Mouse (Mus musculus): ENCODE data around the gene Kcnk4.
"Not testable (repeated sequence)": the region's sequence is repeated elsewhere in the genome, so short reads cannot be mapped to it uniquely, and the experiment has no call there.

Gene Kcnk4

DNA sequence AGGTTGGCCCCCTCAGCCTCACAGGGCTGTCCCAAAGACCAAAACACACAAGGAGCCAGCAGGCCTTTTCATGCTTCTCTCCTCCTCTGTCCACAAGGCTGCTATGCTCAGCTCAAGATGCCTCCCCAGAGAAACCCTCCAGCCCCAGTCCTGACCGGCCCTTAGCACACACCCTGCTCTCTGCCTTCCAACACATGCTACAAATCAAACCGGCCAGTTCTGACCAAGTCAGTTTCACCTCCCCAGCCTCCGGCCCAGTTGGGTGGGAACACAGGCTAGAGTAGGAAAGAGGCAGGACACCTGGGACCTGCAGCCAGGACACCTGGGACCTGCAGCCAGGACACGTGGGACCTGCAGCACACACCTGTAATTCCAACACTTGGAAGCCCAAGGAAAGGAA lies 17.8 kb downstream of the Kcnk4 start:
- no peak for DNase-seq (ENCODE audit: low read depth, low spot score)

DNA sequence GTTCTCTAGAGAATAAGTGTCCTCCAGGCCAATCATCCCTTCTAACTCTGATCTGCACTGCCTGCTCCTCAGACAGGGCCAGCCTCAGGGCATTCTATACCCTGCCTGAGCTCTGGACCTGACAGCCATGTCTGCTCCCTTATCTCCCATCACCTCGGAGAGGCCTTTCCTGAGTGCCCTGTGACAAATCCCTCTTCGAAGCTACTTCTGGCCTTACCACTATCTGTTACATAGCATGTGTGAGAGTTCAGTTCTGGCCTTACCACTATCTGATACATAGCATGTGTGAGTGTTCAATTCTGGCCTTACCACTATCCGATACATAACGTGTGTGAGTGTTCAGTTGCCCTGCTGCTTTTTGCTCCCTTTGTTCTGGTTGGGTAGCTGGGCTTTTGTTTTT lies 19.0 kb downstream of the Kcnk4 start:
- DNase-seq (ENCODE audit: low read depth, low spot score): no peak

DNA sequence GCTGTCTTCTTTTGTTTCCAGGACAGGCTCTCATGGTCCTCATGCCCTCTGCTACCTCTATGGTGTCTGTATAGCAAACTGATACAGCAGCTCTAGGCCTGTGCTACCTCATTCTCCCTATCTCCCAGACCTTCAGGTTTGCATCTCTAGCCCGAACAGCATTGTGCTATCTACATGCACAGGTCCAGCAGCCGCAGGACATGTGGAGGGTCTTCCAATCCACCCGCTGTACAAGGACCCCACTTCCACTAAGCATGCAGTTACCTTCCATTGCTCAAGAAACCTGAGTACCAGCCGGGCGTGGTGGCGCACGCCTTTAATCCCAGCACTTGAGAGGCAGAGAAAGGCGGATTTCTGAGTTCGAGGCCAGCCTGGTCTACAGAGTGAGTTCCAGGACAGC lies 19.8 kb downstream of the Kcnk4 start:
- no peak for DNase-seq (ENCODE audit: low read depth, low spot score)

DNA sequence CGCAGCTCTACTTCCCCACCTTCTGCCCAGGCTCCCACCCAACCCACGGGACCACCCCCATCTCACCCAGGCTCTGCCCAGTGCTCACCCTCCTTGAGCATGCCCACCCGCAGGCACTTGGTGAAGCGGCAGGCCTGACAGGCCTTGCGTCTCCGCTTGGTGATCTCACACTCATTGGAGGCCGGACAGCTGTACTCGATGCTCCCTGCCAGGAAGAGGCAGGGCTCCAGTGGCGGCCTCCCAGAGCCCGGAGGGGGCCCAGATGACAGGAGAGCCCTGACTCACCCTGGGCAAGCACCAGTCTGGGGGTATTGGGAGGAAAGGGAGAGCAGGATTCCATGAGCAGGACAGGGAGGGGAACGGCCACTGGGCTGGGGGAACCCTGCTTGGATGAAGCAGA lies 20.3 kb downstream of the Kcnk4 start:
- no peak for DNase-seq (ENCODE audit: low read depth, low spot score)

DNA sequence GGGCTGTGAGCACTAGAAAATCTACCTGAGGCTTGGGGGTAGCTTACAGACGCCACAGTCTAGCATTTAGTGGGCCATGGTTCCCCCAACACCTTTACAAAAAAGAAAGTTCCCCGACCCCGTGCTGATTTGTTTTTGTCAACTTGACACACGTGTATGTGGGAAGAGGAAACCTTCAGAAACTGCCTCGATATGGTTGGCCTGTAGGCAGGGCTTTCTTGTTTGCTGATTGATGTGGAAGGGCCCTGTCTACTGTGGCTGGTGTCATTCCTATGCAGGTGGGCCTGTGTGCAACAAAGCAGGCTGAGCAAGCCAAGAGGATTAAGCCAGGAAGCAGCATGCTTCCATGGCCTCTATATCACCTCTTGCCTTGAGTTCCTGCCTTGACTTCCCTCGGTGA lies 21.3 kb downstream of the Kcnk4 start:
- no peak for DNase-seq (ENCODE audit: low read depth, low spot score)

DNA sequence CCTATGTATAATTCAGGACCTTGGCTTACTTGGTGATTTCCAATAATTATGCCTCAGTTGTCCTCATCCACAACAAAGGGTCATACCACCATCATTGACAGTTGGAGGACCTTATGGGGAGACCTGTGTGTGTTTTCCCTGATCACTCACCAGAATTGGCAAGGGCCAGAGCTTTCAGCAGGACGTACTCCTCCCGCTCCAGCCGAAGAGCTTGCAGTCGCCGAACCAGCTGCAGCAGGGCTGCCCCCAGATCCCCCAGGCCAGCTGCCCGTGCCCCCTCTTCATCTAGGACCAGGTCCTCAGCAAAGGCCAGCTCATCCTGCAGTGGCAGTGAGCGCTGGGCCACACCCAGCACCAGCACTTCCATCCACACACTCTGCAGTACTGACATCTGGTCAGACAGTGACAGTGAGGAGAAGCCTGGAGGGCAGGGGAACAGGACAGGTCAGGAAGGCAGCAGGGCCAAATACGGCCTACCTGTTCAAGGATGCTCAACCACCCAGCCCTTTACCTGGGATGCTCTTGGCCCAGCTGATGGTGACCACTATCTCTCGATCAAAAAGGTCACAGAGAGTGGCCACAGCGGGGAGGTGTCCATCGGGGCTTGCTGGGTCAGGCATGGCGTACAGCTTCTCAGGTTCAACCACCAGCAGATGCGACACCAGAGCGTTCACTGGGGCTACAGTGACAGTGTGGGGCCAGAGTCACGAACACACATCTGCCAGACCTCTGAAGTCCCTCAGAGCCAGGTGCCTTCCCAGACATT lies 21.9 kb downstream of the Kcnk4 start:
- no peak for DNase-seq (ENCODE audit: low read depth, low spot score)

DNA sequence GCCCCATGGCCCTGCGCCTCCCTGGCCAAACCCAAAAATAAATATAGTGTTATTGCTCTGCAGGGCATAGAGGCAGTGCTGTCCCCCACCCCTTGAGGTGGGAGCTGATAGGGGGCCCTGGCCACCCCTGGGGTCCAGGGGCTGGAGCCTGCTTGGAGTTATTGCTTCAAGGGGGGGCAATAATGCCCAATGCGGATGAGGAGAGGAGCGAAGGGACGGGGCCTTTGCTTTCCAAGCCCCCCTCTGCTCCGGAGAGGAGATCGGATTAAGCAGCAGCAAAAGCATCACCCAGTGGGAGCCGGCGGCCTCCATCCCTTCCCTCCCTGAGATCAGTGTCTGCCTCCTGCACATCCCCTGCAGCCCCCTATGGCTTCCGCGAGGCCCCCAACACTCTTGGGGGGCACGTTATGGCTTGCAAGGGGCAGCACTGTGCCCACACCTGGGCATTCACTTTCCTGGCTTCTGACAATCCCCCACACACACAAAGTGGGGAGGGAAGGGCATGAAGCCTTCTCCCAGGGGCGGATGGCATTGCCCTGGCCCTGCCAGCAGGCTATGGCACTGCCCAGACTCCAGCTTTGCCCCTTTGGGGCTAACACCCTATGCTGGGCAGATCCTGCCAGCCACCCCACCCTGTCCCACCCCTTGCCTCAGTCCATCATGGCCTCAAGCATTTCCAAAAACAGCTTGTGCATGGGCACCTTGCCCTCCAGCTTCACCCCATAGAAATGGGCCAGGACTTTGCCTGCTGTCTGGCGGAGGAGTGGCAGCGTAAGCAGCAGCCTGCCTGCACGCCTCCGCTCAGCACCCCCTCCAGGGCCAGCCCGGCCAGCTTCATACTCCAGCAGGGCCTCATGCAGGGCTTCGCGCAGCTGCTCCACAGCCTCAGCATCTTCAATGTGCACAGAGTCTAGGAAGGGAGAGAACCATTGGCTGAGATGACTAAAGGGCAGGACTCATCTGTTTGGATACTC lies 22.9 kb downstream of the Kcnk4 start:
- DNase-seq (ENCODE audit: low read depth, low spot score): no peak

DNA sequence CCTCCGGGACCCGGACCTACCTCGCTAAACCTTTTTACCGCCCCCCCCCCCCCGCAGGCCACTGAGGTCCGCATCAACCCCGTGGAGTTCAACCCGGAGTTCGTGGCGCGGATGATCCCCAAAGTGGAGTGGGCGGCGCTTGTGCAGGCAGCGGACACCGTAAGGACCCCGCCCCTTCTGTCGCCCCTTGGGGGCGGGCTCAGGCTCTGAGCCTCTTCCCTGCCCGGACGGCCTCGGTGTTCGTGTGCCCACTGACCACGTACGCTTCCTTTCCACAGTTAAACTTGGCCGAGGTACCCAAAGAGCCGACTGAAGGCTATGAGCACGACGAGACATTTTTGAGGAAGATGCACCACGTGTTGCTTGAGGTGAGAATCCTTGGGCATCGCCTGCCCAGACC lies 24.0 kb downstream of the Kcnk4 start:
- peak; percentile 73 for DNase-seq (ENCODE audit: low read depth, low spot score)

DNA sequence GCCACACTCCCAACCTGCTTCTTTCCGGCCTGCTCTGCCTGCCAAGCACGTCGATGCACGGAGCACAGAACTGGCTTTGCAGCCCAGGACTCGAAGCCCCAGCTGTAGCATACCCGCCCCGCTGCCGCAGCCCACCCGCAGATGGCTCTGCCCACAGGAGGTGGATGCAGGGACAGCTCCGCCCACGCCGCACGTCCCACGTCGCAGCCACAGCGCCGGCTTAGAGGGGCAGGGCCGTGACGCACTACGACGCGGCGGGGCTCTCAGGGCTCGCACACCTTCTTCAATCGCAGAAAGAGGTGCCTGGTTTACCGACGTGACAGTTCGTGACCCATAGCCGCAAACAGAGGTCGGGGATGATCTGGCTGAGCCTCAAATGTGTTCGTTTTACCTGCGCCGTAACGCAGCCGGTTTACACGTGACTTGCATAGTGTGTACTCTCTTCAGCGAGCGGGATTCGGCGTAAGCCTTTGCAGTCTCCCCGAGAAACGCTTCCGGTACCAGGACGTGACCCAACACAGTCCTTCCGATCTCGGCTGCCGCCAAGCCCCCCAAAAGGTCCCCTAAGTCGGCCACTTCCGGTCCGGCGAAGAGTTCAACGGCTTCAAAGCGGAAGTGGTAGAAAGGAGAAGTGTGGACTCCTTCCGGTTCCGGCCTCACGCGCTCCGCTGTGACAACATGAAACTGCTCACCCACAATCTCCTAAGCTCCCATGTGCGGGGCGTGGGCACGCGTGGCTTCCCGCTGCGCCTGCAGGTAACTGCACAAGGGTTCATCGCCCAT lies 24.6 kb downstream of the Kcnk4 start, which contains the start of the genes Trmt112 and Prdx5:
Gene Trmt112 (plus strand): TSS at position 192 of the 783 bp plus-strand sequence.
Gene Prdx5 (minus strand): TSS at position 600 of the 783 bp plus-strand sequence.
- peak; percentile 95 for DNase-seq (ENCODE audit: low read depth, low spot score)

DNA sequence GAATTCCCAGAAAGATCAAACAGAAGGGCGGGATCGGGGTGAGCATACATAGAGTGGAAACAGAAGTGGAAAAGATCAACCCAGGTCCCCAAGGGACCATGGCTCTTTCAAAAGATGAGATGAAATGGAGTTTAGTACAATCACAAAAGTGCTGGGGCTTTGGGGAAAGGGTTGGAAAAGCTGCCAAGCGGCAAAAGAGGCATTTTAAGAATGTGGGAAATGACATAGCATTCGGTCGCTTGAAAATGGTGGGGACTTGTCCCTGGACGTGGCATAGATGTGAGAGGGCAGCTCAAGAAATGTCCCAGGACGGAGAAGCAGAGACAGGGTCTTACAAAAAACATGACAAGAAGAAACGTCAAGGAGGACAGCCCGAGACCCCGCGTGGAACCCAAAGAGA lies 25.3 kb downstream of the Kcnk4 start:
- DNase-seq (ENCODE audit: low read depth, low spot score): no peak

DNA sequence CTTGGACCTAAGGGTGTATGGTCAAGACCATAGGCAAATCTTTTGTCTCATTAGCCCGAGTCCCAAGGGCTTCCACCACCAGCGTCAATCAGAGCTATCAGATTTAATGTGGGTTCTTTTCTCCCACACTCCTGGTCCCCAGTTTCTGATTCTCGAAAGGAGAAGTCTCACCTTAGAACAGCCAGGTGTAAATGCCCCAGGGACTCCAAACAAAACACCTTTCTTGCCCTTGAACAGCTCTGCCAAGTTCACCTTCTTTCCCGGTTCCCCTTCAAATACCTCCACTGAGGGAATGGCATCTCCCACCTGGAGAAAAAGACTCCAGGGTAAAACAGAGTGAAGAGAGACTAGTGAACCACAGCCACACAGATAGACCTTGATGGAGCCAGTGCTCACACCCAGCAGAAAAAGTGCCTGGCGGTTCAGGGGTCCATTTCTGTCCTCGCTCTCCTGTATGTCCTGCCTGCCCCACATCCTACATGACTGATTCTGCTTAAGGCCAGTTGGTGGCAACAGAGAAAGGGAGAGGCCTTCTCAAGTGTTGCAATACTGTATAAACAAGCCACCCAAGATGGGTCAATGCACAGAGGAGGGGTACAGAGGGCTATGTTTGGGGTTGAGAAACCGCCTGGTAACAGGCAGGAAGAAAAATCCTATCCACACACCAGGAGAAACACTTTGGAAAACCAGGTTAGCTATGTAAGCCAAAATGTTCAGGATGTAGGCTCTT lies 26.3 kb downstream of the Kcnk4 start:
- DNase-seq (ENCODE audit: low read depth, low spot score): no peak

DNA sequence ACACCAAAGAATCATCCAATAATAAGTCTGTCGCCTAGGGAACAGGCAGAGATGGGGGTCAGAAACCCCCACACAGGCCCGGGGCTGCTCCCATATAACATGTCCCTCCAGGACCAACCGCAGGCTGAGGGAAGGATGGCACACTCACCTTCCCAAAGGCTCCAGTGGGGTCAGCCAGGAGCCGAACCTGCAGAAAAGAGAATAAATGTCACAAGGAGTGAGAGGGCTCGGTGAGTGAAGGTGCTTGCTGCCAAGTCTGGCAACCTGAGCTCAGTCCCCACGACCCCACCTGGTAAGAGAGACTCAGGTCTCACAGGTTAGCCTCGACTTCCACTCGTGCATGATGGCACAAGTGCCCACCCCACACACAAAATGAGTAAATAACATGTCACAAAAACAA lies 27.2 kb downstream of the Kcnk4 start:
- DNase-seq (ENCODE audit: low read depth, low spot score): no peak

DNA sequence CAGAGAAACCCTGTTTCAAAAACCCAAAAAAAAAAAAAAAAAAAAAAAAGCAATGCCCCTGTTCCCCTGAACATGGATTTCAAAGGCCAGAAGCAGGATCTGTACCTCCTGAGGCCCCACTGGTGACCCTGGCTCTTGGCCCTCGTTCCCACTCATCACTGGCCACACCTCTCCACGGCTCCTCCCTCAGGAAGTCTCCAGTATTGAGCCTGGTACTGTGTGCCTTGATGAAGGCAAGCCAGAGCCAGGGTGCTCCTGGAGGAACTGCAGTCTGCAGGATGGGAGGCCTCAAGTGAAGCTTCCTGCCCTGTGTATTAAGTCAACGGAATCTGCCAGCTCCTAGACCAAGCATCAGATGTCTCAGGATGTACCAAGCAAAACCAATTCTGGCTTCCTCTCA lies 28.1 kb downstream of the Kcnk4 start:
- DNase-seq (ENCODE audit: low read depth, low spot score): no peak

DNA sequence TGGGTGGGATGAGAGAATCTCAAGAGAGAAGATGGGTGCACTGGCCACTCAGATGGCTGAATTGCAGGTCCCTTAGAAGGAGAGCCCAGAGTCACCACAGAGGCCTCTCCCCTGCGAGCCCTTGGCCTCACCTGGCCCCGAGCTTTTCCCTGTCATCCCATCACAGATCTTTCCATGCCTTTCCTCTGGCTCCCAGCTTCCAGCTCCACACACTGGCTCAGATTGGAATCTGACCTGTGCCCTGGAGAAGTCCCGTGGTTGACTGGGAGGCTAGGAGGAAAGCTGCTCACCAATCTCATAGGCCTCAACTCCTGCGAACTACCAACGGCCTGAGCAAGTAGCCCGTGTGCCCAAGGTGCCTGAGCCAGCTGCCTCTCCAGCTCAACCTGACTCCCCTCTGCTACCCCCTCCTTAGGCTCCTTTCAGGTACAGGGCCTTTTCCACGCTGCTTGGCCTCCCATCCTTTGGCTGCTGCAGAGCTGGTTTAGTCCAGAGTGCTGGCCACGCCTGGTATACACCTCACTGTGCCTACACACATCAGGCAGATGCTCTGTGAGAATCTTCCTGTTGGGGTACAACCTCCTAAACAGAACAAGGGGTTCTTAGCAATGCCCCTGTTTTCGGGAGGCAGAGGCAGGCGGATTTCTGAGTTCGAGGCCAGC lies 28.7 kb downstream of the Kcnk4 start:
- no peak for DNase-seq (ENCODE audit: low read depth, low spot score)

DNA sequence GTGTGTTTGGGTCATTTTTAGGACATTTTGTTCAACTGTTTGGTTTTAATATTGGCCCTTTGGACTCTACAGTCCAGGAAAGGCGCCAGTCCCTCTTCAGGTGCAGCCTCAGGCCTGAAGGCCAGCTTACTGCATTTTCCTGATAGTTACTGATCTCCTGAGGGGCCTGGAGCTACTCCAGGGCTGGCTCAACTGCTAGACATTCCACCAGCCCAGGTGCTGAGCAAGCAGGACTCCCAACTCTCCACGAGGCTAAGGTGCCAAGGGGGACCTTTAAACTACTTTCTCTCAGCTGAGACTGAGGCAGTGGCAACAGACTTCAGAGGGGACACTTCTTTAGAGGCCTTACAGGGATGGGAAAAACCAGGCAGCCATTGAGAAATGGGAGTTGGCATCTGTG lies 29.5 kb downstream of the Kcnk4 start:
- no peak for DNase-seq (ENCODE audit: low read depth, low spot score)

DNA sequence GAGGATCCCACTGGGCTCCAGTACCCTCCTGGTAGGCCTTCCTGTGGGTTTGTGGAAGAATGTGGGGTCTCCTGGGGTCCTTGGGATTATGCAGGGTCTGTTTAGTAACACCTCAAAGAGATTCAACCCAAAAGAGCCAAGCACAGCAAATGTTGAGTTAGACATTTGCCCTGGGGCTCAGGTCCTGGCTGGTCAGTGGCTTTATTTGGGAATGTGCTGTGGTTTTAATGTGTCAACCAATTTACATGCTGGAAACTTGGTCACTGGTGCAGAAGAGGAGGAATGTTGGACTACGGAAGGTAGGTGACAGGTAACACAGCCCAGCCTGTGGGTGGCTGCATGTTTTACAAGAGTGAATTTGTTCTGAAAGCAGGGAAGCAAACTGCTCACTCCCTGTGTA lies 31.3 kb downstream of the Kcnk4 start:
- DNase-seq (ENCODE audit: low read depth, low spot score): no peak

DNA sequence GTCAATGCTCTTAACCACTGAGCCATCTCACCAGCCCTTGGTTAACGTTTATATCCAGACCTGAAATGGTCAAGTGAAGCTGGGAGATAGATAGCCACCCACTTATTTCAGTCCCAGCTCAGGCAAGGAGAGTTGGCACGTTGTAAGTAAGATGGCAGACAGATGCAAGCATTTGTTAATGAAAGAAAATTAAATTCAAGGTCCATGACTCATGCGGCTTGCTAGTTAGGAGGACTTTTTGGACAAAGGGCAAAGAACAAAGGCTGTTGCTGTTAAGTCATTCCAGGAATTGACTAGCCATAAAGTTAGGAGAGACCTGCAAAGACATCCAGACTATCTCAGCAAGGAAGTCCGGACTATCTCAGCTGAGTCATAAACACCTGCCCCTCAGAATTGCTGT lies 34.7 kb downstream of the Kcnk4 start:
- DNase-seq (ENCODE audit: low read depth, low spot score): no peak

DNA sequence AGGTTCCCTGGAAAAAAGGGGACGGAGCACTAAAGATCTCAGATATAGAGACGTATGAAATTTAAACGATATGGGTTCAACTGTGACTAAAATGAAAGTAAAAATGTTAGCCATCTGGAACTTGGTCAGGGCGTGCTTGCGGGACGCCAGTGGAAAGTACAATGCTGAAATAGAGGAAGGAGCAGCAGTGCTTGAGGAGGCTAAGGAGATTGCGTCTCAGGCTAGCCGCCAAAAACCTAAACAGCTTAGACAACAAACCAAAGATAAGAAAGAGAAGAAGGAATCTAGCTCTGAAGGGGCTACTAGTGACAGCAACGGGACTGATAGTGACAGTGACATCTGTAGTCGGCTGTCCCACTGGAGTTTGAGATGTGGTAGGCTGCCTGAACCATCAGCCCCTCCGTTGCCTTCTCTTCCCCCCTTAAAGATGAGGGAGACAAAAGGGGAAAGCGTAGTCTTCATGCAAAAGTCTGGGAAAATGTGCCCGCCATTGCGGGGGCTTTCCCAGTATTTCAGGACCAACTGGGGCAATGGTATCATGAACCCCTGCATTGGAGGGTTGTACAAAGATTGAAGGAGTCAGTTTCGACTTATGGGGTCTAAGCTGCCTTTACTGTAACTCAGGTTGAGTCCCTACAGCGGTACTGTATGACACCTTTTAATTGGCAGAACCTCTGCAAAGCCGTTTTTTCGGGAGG lies 38.6 kb downstream of the Kcnk4 start:
- not testable (repeated sequence) for DNase-seq (ENCODE audit: low read depth, low spot score)

DNA sequence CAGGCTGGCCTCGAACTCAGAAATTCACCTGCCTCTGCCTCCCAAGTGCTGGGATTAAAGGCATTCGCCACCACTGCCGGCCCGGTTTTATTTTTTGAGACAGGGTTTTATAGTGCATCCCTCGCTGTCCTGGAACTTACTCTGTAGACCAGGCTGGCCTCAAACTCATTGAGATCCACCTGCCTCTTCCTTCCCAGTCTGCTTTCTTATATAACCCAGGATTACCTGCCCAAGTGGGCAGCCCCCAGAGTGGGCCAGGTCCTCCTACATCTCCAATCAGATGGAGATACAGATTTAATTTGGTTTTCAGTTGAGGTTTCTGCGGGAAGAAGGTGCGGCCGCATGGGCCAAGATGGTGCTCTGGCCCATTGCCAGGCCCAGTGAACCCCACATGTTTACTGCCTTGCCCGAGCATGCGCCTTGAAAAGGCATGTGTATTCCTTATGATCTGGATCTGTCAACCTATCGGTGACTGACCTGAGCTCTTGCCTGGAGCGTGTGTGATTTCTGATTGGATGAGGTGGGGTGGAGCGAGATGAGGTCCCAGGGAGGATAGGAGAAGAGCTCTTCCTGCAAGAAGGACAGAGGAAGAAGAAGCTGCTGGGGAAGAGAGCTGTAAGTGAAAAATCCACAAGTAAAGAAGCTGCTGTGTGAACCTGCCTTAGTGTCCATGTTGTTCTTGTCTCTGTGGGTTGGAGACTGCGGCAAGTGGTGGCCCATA lies 40.4 kb downstream of the Kcnk4 start:
- DNase-seq (ENCODE audit: low read depth, low spot score): no peak
